Mouse (Mus musculus) liver, embryonic 13.5 days (tissue): Measurements from ENCODE around the gene Taf12. TPM values are rescaled to one million over a fixed set of nuclear protein-coding genes. Genes with fewer than 3 reads are reported as not detected.
A peak's percentile ranks its signal among the peaks of the same experiment; 100 is the strongest.
"Not testable (repeated sequence)": the region's sequence is repeated elsewhere in the genome, so short reads cannot be mapped to it uniquely, and the experiment has no call there.

Experiments
- ATAC-seq: fragments of 200-750 bp; cut with Nextera tagmentation; 2 replicates; pipeline ENCODE4 v1.8.0; 2017; ENCODE audit warnings: low read depth, mild to moderate bottlenecking, moderate number of reproducible peaks, moderate library complexity
- DNase-seq: peaks from one replicate; pipeline ENCODE4 v3.0.0; 2022
- H3K27ac ChIP-seq: fragments of 300-500 bp; sonication (generic); 2 replicates; pipeline ENCODE4 v1.5.1; 2015; ENCODE audit warnings: moderate library complexity, mild to moderate bottlenecking, inconsistent platforms
- H3K27me3 ChIP-seq: fragments of 300-500 bp; sonication (generic); 2 replicates; pipeline ENCODE4 v1.6.1; 2015; ENCODE audit warnings: mild to moderate bottlenecking, inconsistent platforms
- H3K36me3 ChIP-seq: fragments of 300-500 bp; sonication (generic); 2 replicates; pipeline ENCODE4 v1.6.1; 2015; ENCODE audit warnings: mild to moderate bottlenecking, inconsistent platforms
- H3K4me1 ChIP-seq: fragments of 300-500 bp; sonication (generic); replicated peaks from 2 replicates; pipeline ENCODE4 v1.6.1; 2015; ENCODE audit warnings: inconsistent platforms
- H3K4me2 ChIP-seq: fragments of 300-500 bp; sonication (generic); 2 replicates; pipeline ENCODE4 v1.6.1; 2015; ENCODE audit warnings: inconsistent platforms, mild to moderate bottlenecking, moderate library complexity
- H3K4me3 ChIP-seq: fragments of 300-500 bp; sonication (generic); replicated peaks from 2 replicates; pipeline ENCODE4 v1.5.1; 2015; ENCODE audit warnings: mild to moderate bottlenecking, inconsistent platforms
- H3K9ac ChIP-seq: fragments of 300-500 bp; sonication (generic); 2 replicates; pipeline ENCODE4 v1.6.1; 2015; ENCODE audit warnings: mild to moderate bottlenecking, inconsistent platforms
- H3K9me3 ChIP-seq: fragments of 300-500 bp; sonication (generic); replicated peaks from 2 replicates; pipeline ENCODE4 v1.6.1; 2016; ENCODE audit warnings: inconsistent platforms
- WGBS: fragments of 180-500 bp; shearing (Covaris S2); methylation state at CpG from one replicate; pipeline ENCODE4 v1.1.7; 2015; ENCODE audit not compliant: insufficient replicate concordance; 5-methylcytosine and 5-hydroxymethylcytosine counted together
- polyA plus RNA-seq: library from polyadenylated mRNA; unstranded; fragments of >200 nt; fragmentation: Nextera tagmentation; extraction: Ambion mirVana; gene quantifications from 2 replicates; pipeline ENCODE4 v1.2.1, GENCODE M21; 2015

The Taf12 gene
- polyA plus RNA-seq, 1 experiment from 2014 or later: 53.3 TPM

GRCm38 (mm10) chr4:132273166-132273565, 1.0 kb upstream of the Taf12 start:
- DNase-seq (no peak), ATAC-seq (no peak)
- H3K4me1 ChIP-seq: peaks cover 69% of the 10 kb centered on the region
- peaks cover 5% of the 10 kb centered on the region; the same call in 1 of the 2 replicates for H3K36me3 ChIP-seq
- H3K4me2 ChIP-seq: peak overlapping the region; percentile 82
- H3K4me3 ChIP-seq: peak overlapping the region; percentile 79
- WGBS: 47% methylated on average over 2 of the region's 2 CpGs
- H3K9ac ChIP-seq: peak overlapping the region; percentile 95
- no peaks in the 10 kb centered on the region for H3K9me3 ChIP-seq
- no peaks in the 10 kb centered on the region for H3K27me3 ChIP-seq
- peak overlapping the region; percentile 35; the same call in 1 of the 2 replicates for H3K27ac ChIP-seq

DNA sequence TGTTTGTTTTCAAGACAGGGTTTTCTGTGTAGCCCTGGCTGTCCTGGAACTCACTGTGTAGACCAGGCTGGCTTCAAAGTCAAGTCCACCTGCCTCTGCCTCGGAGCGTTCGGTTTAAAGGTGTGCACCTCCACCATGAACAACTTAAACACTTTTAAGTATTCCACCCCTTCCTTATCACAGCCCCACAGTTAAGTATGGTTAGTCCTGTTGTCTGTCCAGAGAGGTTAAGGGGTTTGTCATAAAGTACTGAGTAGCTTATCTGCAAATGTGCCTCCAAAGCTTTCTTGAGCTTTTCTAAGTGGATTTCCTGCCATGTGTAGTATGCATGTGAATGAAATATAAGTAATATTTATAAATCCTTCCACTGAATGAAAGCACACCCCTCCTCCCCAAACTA, 1.8 kb downstream of the Taf12 start:
- Histone ChIP-seq H3K4me2 (peak overlapping the region; percentile 82), H3K4me1 (peaks cover 50% of the 10 kb centered on the region), H3K27ac (peak overlapping the region; percentile 82), H3K27me3 (no peaks in the 10 kb centered on the region), H3K36me3 (peaks cover 9% of the 10 kb centered on the region), H3K9ac (peak overlapping the region; percentile 71), H3K9me3 (no peaks in the 10 kb centered on the region), H3K4me3 (peak overlapping the region; percentile 79)
- WGBS: 18% methylated on average over 3 of the region's 3 CpGs
- DNase-seq (peak; percentile 47), ATAC-seq (peak; percentile 54)

- H3K27ac ChIP-seq, H3K27me3 ChIP-seq, H3K9me3 ChIP-seq, ATAC-seq, H3K4me1 ChIP-seq, H3K4me2 ChIP-seq, H3K9ac ChIP-seq, DNase-seq, H3K4me3 ChIP-seq: not testable (repeated sequence)
- H3K36me3 ChIP-seq: peaks cover 83% of the 10 kb centered on the region
- whole genome bisulfite sequencing: 91% methylated on average over 3 of the region's 5 CpGs
Measured at GRCm38 (mm10) chr4:132288840-132289239, 14.7 kb downstream of the Taf12 start.

- Histone ChIP-seq H3K4me1 (no peaks in the 10 kb centered on the region; the same call in 1 of the 2 replicates), H3K9ac (no peak overlapping the region), H3K4me2 (no peak overlapping the region), H3K27ac (no peak overlapping the region), H3K27me3 (no peaks in the 10 kb centered on the region), H3K36me3 (peaks cover 66% of the 10 kb centered on the region), H3K9me3 (0 out of 2 replicates have a peak, but pooled peaks cover 4% of the 10 kb centered on the region), H3K4me3 (no peak overlapping the region)
- DNase-seq: no peak
- WGBS: 87% methylated on average over 4 of the region's 4 CpGs
- no peak for ATAC-seq
Measured at GRCm38 (mm10) chr4:132291056-132291455, 16.9 kb downstream of the Taf12 start.

GRCm38 (mm10) chr4:132291624-132292335, 17.6 kb downstream of the Taf12 start:
- Histone ChIP-seq H3K27ac (no peak overlapping the region), H3K9ac (no peak overlapping the region), H3K4me1 (no peaks in the 10 kb centered on the region; the same call in 1 of the 2 replicates), H3K27me3 (no peaks in the 10 kb centered on the region), H3K4me3 (no peak overlapping the region), H3K9me3 (0 out of 2 replicates have a peak, but pooled peaks cover 4% of the 10 kb centered on the region), H3K36me3 (peaks cover 59% of the 10 kb centered on the region), H3K4me2 (no peak overlapping the region)
- DNase-seq (no peak), ATAC-seq (no peak)
- WGBS: 87% methylated on average over 12 of the region's 12 CpGs

GRCm38 (mm10) chr4:132292988-132293387, 18.8 kb downstream of the Taf12 start:
- H3K9me3 ChIP-seq: 0 out of 2 replicates have a peak, but pooled peaks cover 4% of the 10 kb centered on the region
- H3K4me1 ChIP-seq: no peaks in the 10 kb centered on the region; the same call in 1 of the 2 replicates
- peaks cover 51% of the 10 kb centered on the region for H3K36me3 ChIP-seq
- H3K9ac ChIP-seq: no peak overlapping the region
- DNase-seq (no peak), ATAC-seq (no peak)
- WGBS: 63% methylated on average over 4 of the region's 4 CpGs
- no peak overlapping the region for H3K4me2 ChIP-seq
- no peak overlapping the region for H3K4me3 ChIP-seq
- no peak overlapping the region for H3K27ac ChIP-seq
- H3K27me3 ChIP-seq: no peaks in the 10 kb centered on the region

DNA sequence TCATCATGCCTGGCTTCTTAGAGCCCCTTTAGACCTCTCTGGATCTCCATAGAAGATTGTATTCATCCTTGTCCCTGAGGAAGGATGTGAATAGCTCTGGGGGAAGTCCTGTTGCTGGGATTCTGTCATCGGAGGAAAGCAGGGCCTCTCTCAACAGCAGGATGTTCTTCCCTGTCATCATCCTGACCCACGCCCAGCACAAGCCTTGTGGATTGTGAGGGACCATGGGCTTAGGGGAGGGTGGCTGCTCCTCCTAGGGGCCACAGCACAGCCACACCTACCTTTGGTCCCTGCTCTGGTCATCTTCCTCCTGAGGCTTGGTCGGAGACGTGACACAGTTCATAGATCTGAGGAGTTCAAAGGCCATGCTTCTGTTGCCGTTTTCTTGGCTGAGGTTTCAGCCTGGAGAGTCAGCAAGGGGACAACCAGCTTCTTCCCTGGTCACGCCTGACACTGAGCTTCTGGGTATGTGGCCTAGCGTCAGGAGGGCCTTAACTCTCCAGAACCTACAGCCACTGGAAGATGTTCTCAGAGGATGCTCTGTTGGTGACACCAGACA, 19.6 kb downstream of the Taf12 start:
- Histone ChIP-seq H3K4me1 (peaks cover 2% of the 10 kb centered on the region), H3K27ac (no peak overlapping the region), H3K9ac (no peak overlapping the region), H3K27me3 (no peaks in the 10 kb centered on the region), H3K4me2 (no peak overlapping the region), H3K36me3 (peaks cover 49% of the 10 kb centered on the region), H3K9me3 (0 out of 2 replicates have a peak, but pooled peaks cover 4% of the 10 kb centered on the region), H3K4me3 (no peak overlapping the region)
- ATAC-seq: no peak
- DNase-seq: no peak
- WGBS: 77% methylated on average over 7 of the region's 7 CpGs

- no peak overlapping the region for H3K27ac ChIP-seq
- H3K4me3 ChIP-seq: no peak overlapping the region
- H3K27me3 ChIP-seq: no peaks in the 10 kb centered on the region
- H3K9ac ChIP-seq: no peak overlapping the region
- 0 out of 2 replicates have a peak, but pooled peaks cover 4% of the 10 kb centered on the region for H3K9me3 ChIP-seq
- H3K36me3 ChIP-seq: peaks cover 31% of the 10 kb centered on the region
- WGBS: 46% methylated on average over 8 of the region's 8 CpGs
- ATAC-seq (no peak), DNase-seq (no peak)
- H3K4me2 ChIP-seq: no peak overlapping the region
- H3K4me1 ChIP-seq: peaks cover 5% of the 10 kb centered on the region
Measured at GRCm38 (mm10) chr4:132295696-132296390, 21.7 kb downstream of the Taf12 start.

- no peak for DNase-seq
- H3K9ac ChIP-seq: no peak overlapping the region
- no peak for ATAC-seq
- H3K4me2 ChIP-seq: no peak overlapping the region
- no peaks in the 10 kb centered on the region for H3K27me3 ChIP-seq
- H3K27ac ChIP-seq: no peak overlapping the region
- H3K9me3 ChIP-seq: no peaks in the 10 kb centered on the region
- no peaks in the 10 kb centered on the region for H3K36me3 ChIP-seq
- H3K4me1 ChIP-seq: peaks cover 21% of the 10 kb centered on the region
- H3K4me3 ChIP-seq: no peak overlapping the region
- WGBS: 75% methylated on average over 1 of the region's 1 CpGs
Measured at GRCm38 (mm10) chr4:132299849-132300248, 25.7 kb downstream of the Taf12 start.

DNA sequence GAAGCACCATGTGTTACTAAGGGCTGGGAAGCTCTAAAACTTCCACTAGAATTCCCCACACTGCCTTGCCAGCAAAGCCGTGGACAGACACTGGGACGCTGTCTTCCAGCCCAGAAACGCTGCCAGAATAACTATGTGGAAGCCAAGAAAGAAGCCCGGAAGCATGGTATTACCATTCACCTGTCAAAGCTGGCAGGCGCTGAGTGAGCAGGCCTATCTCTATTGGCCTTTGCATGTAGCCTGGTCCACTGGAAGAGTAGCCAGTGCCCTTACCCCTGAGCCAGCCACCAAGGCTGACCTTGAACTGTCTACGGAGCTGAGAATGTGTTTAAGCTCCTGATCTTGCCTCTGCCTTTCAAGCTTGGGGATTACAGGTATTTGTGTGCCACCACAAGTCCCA, 27.3 kb downstream of the Taf12 start:
- Histone ChIP-seq H3K27ac (0 out of 2 replicates have a peak overlapping the region, but pooled peaks have one; percentile 2), H3K27me3 (no peaks in the 10 kb centered on the region), H3K9me3 (no peaks in the 10 kb centered on the region), H3K4me2 (no peak overlapping the region), H3K4me3 (no peak overlapping the region), H3K36me3 (no peaks in the 10 kb centered on the region), H3K4me1 (peaks cover 33% of the 10 kb centered on the region), H3K9ac (no peak overlapping the region)
- ATAC-seq: no peak
- no peak for DNase-seq
- 83% methylated on average over 6 of the region's 6 CpGs for WGBS
